In genomic region chr5:136555703-136556102, GRCm38 (mm10) we compare ENCODE assay signal across 8 mouse cellular contexts. TPM values are rescaled to one million over a fixed set of nuclear protein-coding genes. Genes with fewer than 3 reads are reported as not detected.
A peak's percentile ranks its signal among the peaks of the same experiment; 100 is the strongest.
DNase-seq lines count a peak whose midpoint lies in the region; ATAC-seq and TF ChIP-seq lines count a peak whose summit lies in the region.

No protein-coding gene starts in this region.

- no peak overlapping the region for H3K9ac ChIP-seq in lung, postnatal 0 days (replicated peaks; ENCODE audit: low read depth)

- 12% methylated on average over 5 of the region's 5 CpGs for WGBS in kidney, adult 2 months
- WGBS in lung, postnatal 0 days, result 15% methylated on average over 5 of the region's 5 CpGs

- H3K4me3 ChIP-seq in gastrocnemius, adult 2 months, result no peak overlapping the region
- no peak overlapping the region for H3K4me3 ChIP-seq in kidney, adult 2 months (ENCODE audit: insufficient read depth, low read depth, low read length)
- H3K4me3 ChIP-seq in lung, postnatal 0 days (ENCODE audit: low read depth, low read length), result no peak overlapping the region

- peak overlapping the region; percentile 59 for H3K27ac ChIP-seq in gastrocnemius, adult 2 months
- H3K27ac ChIP-seq in kidney, adult 2 months (ENCODE audit: insufficient read depth, low read depth, low read length), result peak overlapping the region; percentile 57
- H3K27ac ChIP-seq in lung, postnatal 0 days (ENCODE audit: low read length), result peak overlapping the region; percentile 60

- TF ChIP-seq CTCF in gastrocnemius, adult 2 months (IDR thresholded peaks at IDR 0.05), result no peak
- TF ChIP-seq CTCF in kidney, adult 2 months (conservative IDR thresholded peaks at IDR 0.05; ENCODE audit: insufficient read depth, insufficient read length, low read depth, low read length), result no peak
- no peak for TF ChIP-seq CTCF in lung, postnatal 0 days (IDR thresholded peaks at IDR 0.05)

- peaks cover 46% of the 10 kb centered on the region for H3K4me1 ChIP-seq in kidney, adult 2 months (ENCODE audit: control insufficient read depth, insufficient read depth, low read length)
- peaks cover 44% of the 10 kb centered on the region for H3K4me1 ChIP-seq in lung, postnatal 0 days (ENCODE audit: insufficient read depth, low read depth, low read length)

- intact Hi-C loops in gastrocnemius, adult 2 months (cut with DNase I), result loop anchor here (2.0 kb wide), 1 partner anchor 15 kb away; no protein-coding TSS in a partner anchor

- no peak for TF ChIP-seq POLR2A in kidney, adult 2 months (IDR thresholded peaks at IDR 0.05; ENCODE audit: low read depth, low read length)

- ATAC-seq in frontal cortex, adult (ENCODE audit: low TSS enrichment), result peak; percentile 27; the same call in 1 of the 2 replicates
- ATAC-seq in lung, postnatal 0 days, result peak; percentile 89

- no peaks in the 10 kb centered on the region for H3K27me3 ChIP-seq in kidney, adult 2 months (replicated peaks; ENCODE audit: control insufficient read depth, insufficient read depth, low read length)
- H3K27me3 ChIP-seq in lung, postnatal 0 days (replicated peaks; ENCODE audit: insufficient read depth, low read length), result no peaks in the 10 kb centered on the region

- TF ChIP-seq EP300 in lung, postnatal 0 days (IDR thresholded peaks at IDR 0.05), result peak; percentile 54; the same call in 1 of the 2 replicates

- H3K36me3 ChIP-seq in kidney, adult 2 months (ENCODE audit: control insufficient read depth, insufficient read depth, low read length), result no peaks in the 10 kb centered on the region
- no peaks in the 10 kb centered on the region for H3K36me3 ChIP-seq in lung, postnatal 0 days (ENCODE audit: insufficient read depth, low read length)

- DNase-seq in frontal cortex, postnatal 36 days (ENCODE audit: low spot score in 2 of 2), result no peak
- DNase-seq in urinary bladder, adult 2 months (ENCODE audit: low spot score), result peak; percentile 52
- DNase-seq in urinary bladder, adult 18-20 months (ENCODE audit: low spot score in 2 of 2), result no peak
- peak; percentile 76 for DNase-seq in gastrocnemius, adult 2 months
- peak; percentile 84 for DNase-seq in kidney, adult 2 months
- DNase-seq in lung, postnatal 0 days (ENCODE audit: low spot score), result peak; percentile 79
- peak; percentile 32 for DNase-seq in testis, postnatal 14 days (ENCODE audit: low spot score)

- H3K9me3 ChIP-seq in lung, postnatal 0 days (ENCODE audit: low read length), result no peaks in the 10 kb centered on the region

- no peak overlapping the region for H3K4me2 ChIP-seq in lung, postnatal 0 days (replicated peaks; ENCODE audit: low read depth, low read length)

RNA-seq across cellular contexts. Expression of gene Cux1, which starts 11.6 kb away (rescaled TPM):
- polyA plus RNA-seq in urinary bladder, adult 2 months (2012; rRNA removed), result 36.8 and 48.9 TPM in 2 replicates
- 10 to 100 TPM; 80.9 to 88.2 TPM for total RNA-seq in gastrocnemius, adult 2 months (2021)
- 126 and 136 TPM in 2 replicates for polyA plus RNA-seq in kidney, adult 2 months (2012; rRNA removed)
- polyA plus RNA-seq in lung, postnatal 0 days (2015; fragmentation: Nextera tagmentation; extraction: Ambion mirVana), result 68.5 and 74.0 TPM in 2 replicates

Comparison
In these comparisons a context has a peak if more than half of its experiments do, and no peak if none do; other contexts are left out.
1. DNase-seq: peak in urinary bladder, adult 2 months (single experiment), gastrocnemius, adult 2 months (single experiment), kidney, adult 2 months (single experiment), lung, postnatal 0 days (single experiment) and testis, postnatal 14 days (single experiment); none in frontal cortex, postnatal 36 days (0 of 2) and urinary bladder, adult 18-20 months (0 of 2).
2. Peak in every context shown above with its lines, with median percentiles within 50 percentile points of each other: H3K27ac ChIP-seq.